Mouse (Mus musculus): ENCODE results near the gene Nxpe4. TPM values are rescaled to one million over a fixed set of nuclear protein-coding genes. Genes with fewer than 3 reads are reported as not detected.

Gene Nxpe4
- polyA plus RNA-seq, 1 experiment from 2014 or later, result 7.4 TPM

GRCm38 (mm10) chr9:48361815-48362631, 200.2 kb downstream of the Nxpe4 start:
- Histone ChIP-seq H3K4me3 (replicated peaks; ENCODE audit: low read length) (no peak overlapping the region), H3K4me2 (ENCODE audit: low read length) (no peak overlapping the region), H3K27me3 (replicated peaks; ENCODE audit: control insufficient read depth, insufficient read depth, low read length) (no peaks in the 10 kb centered on the region), H3K9me3 (ENCODE audit: control insufficient read depth, low read length) (no peaks in the 10 kb centered on the region), H3K4me1 (replicated peaks; ENCODE audit: control insufficient read depth, insufficient read depth, low read length) (peaks cover 7% of the 10 kb centered on the region; the same call in 1 of the 2 replicates), H3K36me3 (ENCODE audit: control insufficient read depth, insufficient read depth) (no peaks in the 10 kb centered on the region), H3K9ac (replicated peaks; ENCODE audit: low read depth, low read length) (no peak overlapping the region), H3K27ac (ENCODE audit: low read length) (no peak overlapping the region)
- 51% methylated on average over 14 of the region's 14 CpGs for WGBS
- no peak for ATAC-seq

GRCm38 (mm10) chr9:48362743-48363142, 200.9 kb downstream of the Nxpe4 start:
- no peak overlapping the region for H3K4me3 ChIP-seq (replicated peaks; ENCODE audit: low read length)
- H3K9me3 ChIP-seq (ENCODE audit: control insufficient read depth, low read length), result no peaks in the 10 kb centered on the region
- H3K36me3 ChIP-seq (ENCODE audit: control insufficient read depth, insufficient read depth), result no peaks in the 10 kb centered on the region
- no peak for ATAC-seq
- H3K9ac ChIP-seq (replicated peaks; ENCODE audit: low read depth, low read length), result no peak overlapping the region
- no peak overlapping the region for H3K27ac ChIP-seq (ENCODE audit: low read length)
- no peaks in the 10 kb centered on the region for H3K27me3 ChIP-seq (replicated peaks; ENCODE audit: control insufficient read depth, insufficient read depth, low read length)
- peaks cover 7% of the 10 kb centered on the region; the same call in 1 of the 2 replicates for H3K4me1 ChIP-seq (replicated peaks; ENCODE audit: control insufficient read depth, insufficient read depth, low read length)
- 76% methylated on average over 6 of the region's 6 CpGs for WGBS
- no peak overlapping the region for H3K4me2 ChIP-seq (ENCODE audit: low read length)

GRCm38 (mm10) chr9:48373232-48373878, 211.5 kb downstream of the Nxpe4 start:
- Histone ChIP-seq H3K27ac (ENCODE audit: low read length) (no peak overlapping the region), H3K36me3 (ENCODE audit: control insufficient read depth, insufficient read depth) (no peaks in the 10 kb centered on the region), H3K4me2 (ENCODE audit: low read length) (no peak overlapping the region), H3K4me1 (replicated peaks; ENCODE audit: control insufficient read depth, insufficient read depth, low read length) (no peaks in the 10 kb centered on the region), H3K27me3 (replicated peaks; ENCODE audit: control insufficient read depth, insufficient read depth, low read length) (no peaks in the 10 kb centered on the region), H3K9ac (replicated peaks; ENCODE audit: low read depth, low read length) (no peak overlapping the region), H3K9me3 (ENCODE audit: control insufficient read depth, low read length) (no peaks in the 10 kb centered on the region), H3K4me3 (replicated peaks; ENCODE audit: low read length) (no peak overlapping the region)
- 81% methylated on average over 4 of the region's 4 CpGs for WGBS
- ATAC-seq, result no peak

- H3K4me3 ChIP-seq (replicated peaks; ENCODE audit: low read length), result no peak overlapping the region
- H3K27ac ChIP-seq (ENCODE audit: low read length), result no peak overlapping the region
- no peak for ATAC-seq
- H3K4me1 ChIP-seq (replicated peaks; ENCODE audit: control insufficient read depth, insufficient read depth, low read length), result no peaks in the 10 kb centered on the region
- H3K27me3 ChIP-seq (replicated peaks; ENCODE audit: control insufficient read depth, insufficient read depth, low read length), result no peaks in the 10 kb centered on the region
- WGBS, result 67% methylated on average over 2 of the region's 2 CpGs
- H3K36me3 ChIP-seq (ENCODE audit: control insufficient read depth, insufficient read depth), result no peaks in the 10 kb centered on the region
- no peaks in the 10 kb centered on the region for H3K9me3 ChIP-seq (ENCODE audit: control insufficient read depth, low read length)
- H3K4me2 ChIP-seq (ENCODE audit: low read length), result no peak overlapping the region
- no peak overlapping the region for H3K9ac ChIP-seq (replicated peaks; ENCODE audit: low read depth, low read length)
These were observed 212.5 kb downstream of the Nxpe4 start for GRCm38 (mm10) chr9:48374357-48374756.

GRCm38 (mm10) chr9:48388451-48388850, 226.6 kb downstream of the Nxpe4 start:
- no peaks in the 10 kb centered on the region for H3K9me3 ChIP-seq (ENCODE audit: control insufficient read depth, low read length)
- H3K27ac ChIP-seq (ENCODE audit: low read length), result no peak overlapping the region
- H3K4me2 ChIP-seq (ENCODE audit: low read length), result no peak overlapping the region
- no peaks in the 10 kb centered on the region for H3K4me1 ChIP-seq (replicated peaks; ENCODE audit: control insufficient read depth, insufficient read depth, low read length)
- ATAC-seq, result no peak
- H3K36me3 ChIP-seq (ENCODE audit: control insufficient read depth, insufficient read depth), result no peaks in the 10 kb centered on the region
- no peak overlapping the region for H3K9ac ChIP-seq (replicated peaks; ENCODE audit: low read depth, low read length)
- no peaks in the 10 kb centered on the region for H3K27me3 ChIP-seq (replicated peaks; ENCODE audit: control insufficient read depth, insufficient read depth, low read length)
- 78% methylated on average over 4 of the region's 4 CpGs for WGBS
- H3K4me3 ChIP-seq (replicated peaks; ENCODE audit: low read length), result no peak overlapping the region

GRCm38 (mm10) chr9:48389983-48390382, 228.2 kb downstream of the Nxpe4 start:
- no peaks in the 10 kb centered on the region for H3K4me1 ChIP-seq (replicated peaks; ENCODE audit: control insufficient read depth, insufficient read depth, low read length)
- H3K36me3 ChIP-seq (ENCODE audit: control insufficient read depth, insufficient read depth), result no peaks in the 10 kb centered on the region
- no peaks in the 10 kb centered on the region for H3K27me3 ChIP-seq (replicated peaks; ENCODE audit: control insufficient read depth, insufficient read depth, low read length)
- 93% methylated on average over 3 of the region's 3 CpGs for WGBS
- H3K9me3 ChIP-seq (ENCODE audit: control insufficient read depth, low read length), result no peaks in the 10 kb centered on the region
- no peak overlapping the region for H3K27ac ChIP-seq (ENCODE audit: low read length)
- H3K9ac ChIP-seq (replicated peaks; ENCODE audit: low read depth, low read length), result no peak overlapping the region
- no peak for ATAC-seq
- H3K4me3 ChIP-seq (replicated peaks; ENCODE audit: low read length), result no peak overlapping the region
- H3K4me2 ChIP-seq (ENCODE audit: low read length), result no peak overlapping the region

GRCm38 (mm10) chr9:48403590-48404209, 241.9 kb downstream of the Nxpe4 start:
- Histone ChIP-seq H3K27ac (ENCODE audit: low read length) (no peak overlapping the region), H3K9me3 (ENCODE audit: control insufficient read depth, low read length) (no peaks in the 10 kb centered on the region), H3K4me2 (ENCODE audit: low read length) (no peak overlapping the region), H3K9ac (replicated peaks; ENCODE audit: low read depth, low read length) (no peak overlapping the region), H3K4me1 (replicated peaks; ENCODE audit: control insufficient read depth, insufficient read depth, low read length) (no peaks in the 10 kb centered on the region), H3K27me3 (replicated peaks; ENCODE audit: control insufficient read depth, insufficient read depth, low read length) (no peaks in the 10 kb centered on the region), H3K4me3 (replicated peaks; ENCODE audit: low read length) (no peak overlapping the region), H3K36me3 (ENCODE audit: control insufficient read depth, insufficient read depth) (no peaks in the 10 kb centered on the region)
- 95% methylated on average over 10 of the region's 10 CpGs for WGBS
- ATAC-seq, result no peak

GRCm38 (mm10) chr9:48404687-48405086, 242.9 kb downstream of the Nxpe4 start:
- Histone ChIP-seq H3K27me3 (replicated peaks; ENCODE audit: control insufficient read depth, insufficient read depth, low read length) (no peaks in the 10 kb centered on the region), H3K4me3 (replicated peaks; ENCODE audit: low read length) (no peak overlapping the region), H3K4me1 (replicated peaks; ENCODE audit: control insufficient read depth, insufficient read depth, low read length) (no peaks in the 10 kb centered on the region), H3K27ac (ENCODE audit: low read length) (no peak overlapping the region), H3K9ac (replicated peaks; ENCODE audit: low read depth, low read length) (no peak overlapping the region), H3K9me3 (ENCODE audit: control insufficient read depth, low read length) (no peaks in the 10 kb centered on the region), H3K36me3 (ENCODE audit: control insufficient read depth, insufficient read depth) (no peaks in the 10 kb centered on the region), H3K4me2 (ENCODE audit: low read length) (no peak overlapping the region)
- no peak for ATAC-seq
- WGBS, result 62% methylated on average over 3 of the region's 3 CpGs

- Histone ChIP-seq H3K4me3 (replicated peaks; ENCODE audit: low read length) (no peak overlapping the region), H3K9me3 (ENCODE audit: control insufficient read depth, low read length) (no peaks in the 10 kb centered on the region), H3K4me1 (replicated peaks; ENCODE audit: control insufficient read depth, insufficient read depth, low read length) (no peaks in the 10 kb centered on the region), H3K36me3 (ENCODE audit: control insufficient read depth, insufficient read depth) (no peaks in the 10 kb centered on the region), H3K9ac (replicated peaks; ENCODE audit: low read depth, low read length) (no peak overlapping the region), H3K27me3 (replicated peaks; ENCODE audit: control insufficient read depth, insufficient read depth, low read length) (no peaks in the 10 kb centered on the region), H3K27ac (ENCODE audit: low read length) (no peak overlapping the region), H3K4me2 (ENCODE audit: low read length) (no peak overlapping the region)
- 76% methylated on average over 10 of the region's 10 CpGs for WGBS
- ATAC-seq, result no peak
These were observed 245.9 kb downstream of the Nxpe4 start for GRCm38 (mm10) chr9:48407549-48408327.
